Mouse (Mus musculus): ENCODE measurements at regions not wholly inside any gene's neighbourhood (a gene's known extent, or its start where the extent isn't known, plus 50 kb on each side); places are given as distances from the start of the nearest gene placed in this dataset.

DNA sequence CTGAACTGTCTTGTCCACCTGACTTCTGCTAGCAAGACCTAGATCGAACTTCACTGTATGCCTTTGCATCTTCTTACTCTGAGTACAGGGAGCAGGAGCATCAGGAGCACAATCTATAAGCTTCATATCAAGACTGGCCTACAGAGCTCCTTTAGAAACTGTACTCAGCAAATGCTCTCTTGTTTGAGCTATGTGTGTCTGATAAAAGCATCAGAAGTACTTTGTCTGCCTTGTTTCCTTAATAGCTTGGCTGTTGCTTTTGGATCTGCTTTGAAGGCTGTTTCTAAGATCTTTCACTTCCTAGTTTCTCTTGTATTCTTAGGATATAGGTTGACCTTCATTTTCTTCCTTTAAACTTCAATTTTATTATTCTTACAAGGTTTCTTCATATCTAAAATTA lies 175.3 kb upstream of the Cypt12 start:
- DNase-seq (ENCODE audit: low spot score in 2 of 2) = no peak

DNA sequence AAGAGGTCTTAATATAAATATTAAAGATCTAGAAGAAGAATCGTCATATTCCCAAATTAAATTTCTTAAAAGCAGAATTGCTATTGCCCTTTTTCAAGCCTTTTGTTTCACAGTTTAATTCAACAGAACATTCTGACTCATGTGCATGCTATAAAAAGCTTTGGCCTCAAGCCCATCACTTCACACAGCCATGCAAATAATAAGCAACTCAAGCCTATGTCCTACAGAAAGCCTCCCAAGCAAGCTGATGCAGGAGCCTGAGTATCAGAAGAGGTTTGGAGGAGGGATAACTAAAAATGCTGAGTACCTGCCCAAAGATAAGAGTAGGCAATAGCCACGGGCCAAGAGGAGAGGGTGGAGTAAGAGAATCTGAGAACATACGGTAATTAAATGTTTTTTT lies 169.1 kb upstream of the Cypt12 start:
- no peak for DNase-seq (ENCODE audit: low spot score in 2 of 2)

DNA sequence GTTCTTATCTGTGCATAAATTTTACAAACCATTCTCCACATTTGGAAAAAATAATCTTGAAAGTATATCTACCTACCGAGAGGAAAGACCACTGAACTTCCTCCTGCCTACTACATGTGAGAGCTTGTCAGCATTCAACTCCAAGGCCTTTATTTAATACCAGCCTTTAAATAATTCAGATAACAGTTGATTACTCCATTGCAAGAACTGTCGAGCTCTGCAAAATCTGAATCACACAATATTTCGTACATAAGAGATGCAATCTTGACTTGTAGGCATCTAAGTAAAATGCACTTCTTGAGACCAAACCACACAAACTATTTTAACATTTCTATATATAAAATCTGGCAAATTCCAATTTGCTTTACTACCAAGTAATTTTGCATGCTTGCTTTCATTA lies 164.1 kb upstream of the Cypt12 start:
- DNase-seq (ENCODE audit: low spot score in 2 of 2) = no peak

GRCm38 (mm10) chr3:17784587-17784986 lies 163.6 kb upstream of the Cypt12 start:
- no peak for DNase-seq (ENCODE audit: low spot score in 2 of 2)

DNA sequence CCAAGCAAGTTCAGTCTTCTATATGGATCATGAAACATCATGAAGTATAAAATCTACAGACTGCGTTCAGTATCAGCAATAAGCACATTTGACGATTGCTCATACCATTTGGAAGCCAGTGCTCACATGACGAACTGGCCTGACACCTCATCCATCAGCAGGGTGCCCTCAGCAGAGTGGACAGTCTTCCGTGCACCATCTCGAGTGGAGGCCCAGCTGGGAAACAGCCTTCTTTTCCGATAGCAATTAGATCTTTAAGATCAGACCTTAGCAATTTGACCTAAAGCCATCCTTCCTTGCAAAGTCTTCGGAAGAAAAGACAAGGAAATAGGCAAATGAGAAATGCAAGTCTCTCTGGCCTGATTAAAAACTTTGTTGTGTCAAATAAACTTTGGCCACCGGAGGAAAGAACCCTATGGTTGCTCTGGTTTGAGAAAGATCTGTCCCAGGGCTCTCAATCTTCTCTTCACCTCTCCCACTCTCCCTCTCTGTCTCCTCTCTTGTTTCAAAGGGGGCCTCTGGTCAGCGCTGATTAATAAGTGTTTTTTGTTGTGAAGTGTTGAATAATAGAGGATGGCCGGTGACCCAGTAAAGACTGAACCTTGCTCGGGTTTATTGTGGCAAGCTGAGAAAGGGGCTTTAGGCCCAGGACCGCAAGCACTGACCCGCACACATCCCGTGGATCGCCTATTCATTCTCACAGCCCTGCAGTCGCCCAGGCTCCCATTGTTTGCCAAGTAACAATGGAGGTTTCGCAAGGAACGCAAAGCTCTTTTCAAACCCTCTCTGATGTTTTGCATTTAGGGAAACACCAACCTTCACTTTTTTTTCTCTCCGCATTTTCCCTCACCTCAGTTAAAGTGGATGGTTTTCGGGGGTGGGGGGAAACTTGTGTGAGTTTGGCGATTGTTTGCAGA lies 162.8 kb upstream of the Cypt12 start:
- no peak for DNase-seq (ENCODE audit: low spot score in 2 of 2)

- peak in 1 of 2 experiments; percentile 2 for DNase-seq (ENCODE audit: low spot score in 2 of 2)
Measured at GRCm38 (mm10) chr3:17786023-17786720, 162.0 kb upstream of the Cypt12 start.

DNA sequence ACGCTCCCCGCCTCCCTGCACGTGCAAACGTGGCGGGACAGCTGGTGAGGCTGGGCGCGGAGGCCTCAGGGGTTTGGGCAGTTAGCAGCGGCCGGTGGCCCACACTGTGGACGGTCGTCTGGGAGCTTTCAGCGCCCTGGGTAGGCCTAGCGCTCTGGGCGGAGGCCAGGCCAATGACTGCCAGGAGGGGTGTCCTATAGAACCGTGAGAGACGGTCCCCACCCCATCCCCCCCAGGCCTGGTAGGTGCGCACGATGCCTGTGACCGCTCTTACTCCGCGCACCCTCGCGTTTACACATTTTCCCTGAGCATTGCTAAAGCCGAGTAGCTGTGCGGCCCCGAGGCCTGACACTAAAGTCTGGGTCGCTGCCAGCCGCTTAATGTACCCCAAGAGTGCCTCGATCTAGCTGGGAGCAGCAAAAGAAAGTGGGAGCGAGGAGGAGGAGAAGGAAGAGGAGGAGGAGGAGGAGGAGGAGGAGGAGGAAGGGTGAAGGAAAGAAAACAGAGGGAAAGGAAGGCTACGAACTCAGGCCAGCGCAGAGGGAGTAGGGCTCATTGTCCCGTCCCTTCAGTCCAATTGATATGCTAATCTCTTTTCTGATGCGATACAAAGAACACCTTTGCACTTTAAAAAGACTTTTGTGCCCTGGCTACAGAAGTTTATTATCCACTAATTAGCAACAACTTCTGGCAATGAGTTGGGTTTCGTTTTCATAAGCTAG lies 161.3 kb upstream of the Cypt12 start:
- DNase-seq (ENCODE audit: low spot score in 2 of 2) = no peak

- no peak for DNase-seq (ENCODE audit: low spot score in 2 of 2)
Measured at GRCm38 (mm10) chr3:17787443-17788333, 160.5 kb upstream of the Cypt12 start.

- no peak for DNase-seq (ENCODE audit: low spot score in 2 of 2)
Measured at GRCm38 (mm10) chr3:17788334-17788720, 159.9 kb upstream of the Cypt12 start.

DNA sequence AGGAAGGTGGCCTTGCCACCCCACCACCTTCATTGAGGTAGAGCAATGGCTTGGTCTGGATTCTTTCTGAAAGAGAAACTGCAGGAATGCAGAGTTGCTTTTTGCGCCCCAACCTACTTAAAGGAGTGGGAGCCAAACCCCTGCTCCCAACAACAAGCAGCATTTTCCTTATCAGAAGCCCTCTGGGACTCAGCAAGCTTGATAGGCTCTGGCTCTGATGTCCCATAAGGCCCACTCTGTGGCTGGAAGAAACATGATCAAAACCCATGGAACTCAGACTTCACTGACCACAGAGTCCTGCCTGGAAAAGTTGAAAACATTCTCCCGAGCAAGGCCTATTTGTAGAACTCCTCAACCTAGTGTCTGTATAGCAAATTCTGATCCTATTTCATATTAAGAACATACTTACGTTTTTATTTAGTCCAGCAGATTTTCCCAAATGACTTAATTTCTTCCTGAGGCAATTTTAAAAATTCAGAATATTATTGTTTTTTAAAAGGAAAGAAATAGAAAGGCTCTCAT lies 159.4 kb upstream of the Cypt12 start:
- DNase-seq (ENCODE audit: low spot score in 2 of 2) = no peak

DNA sequence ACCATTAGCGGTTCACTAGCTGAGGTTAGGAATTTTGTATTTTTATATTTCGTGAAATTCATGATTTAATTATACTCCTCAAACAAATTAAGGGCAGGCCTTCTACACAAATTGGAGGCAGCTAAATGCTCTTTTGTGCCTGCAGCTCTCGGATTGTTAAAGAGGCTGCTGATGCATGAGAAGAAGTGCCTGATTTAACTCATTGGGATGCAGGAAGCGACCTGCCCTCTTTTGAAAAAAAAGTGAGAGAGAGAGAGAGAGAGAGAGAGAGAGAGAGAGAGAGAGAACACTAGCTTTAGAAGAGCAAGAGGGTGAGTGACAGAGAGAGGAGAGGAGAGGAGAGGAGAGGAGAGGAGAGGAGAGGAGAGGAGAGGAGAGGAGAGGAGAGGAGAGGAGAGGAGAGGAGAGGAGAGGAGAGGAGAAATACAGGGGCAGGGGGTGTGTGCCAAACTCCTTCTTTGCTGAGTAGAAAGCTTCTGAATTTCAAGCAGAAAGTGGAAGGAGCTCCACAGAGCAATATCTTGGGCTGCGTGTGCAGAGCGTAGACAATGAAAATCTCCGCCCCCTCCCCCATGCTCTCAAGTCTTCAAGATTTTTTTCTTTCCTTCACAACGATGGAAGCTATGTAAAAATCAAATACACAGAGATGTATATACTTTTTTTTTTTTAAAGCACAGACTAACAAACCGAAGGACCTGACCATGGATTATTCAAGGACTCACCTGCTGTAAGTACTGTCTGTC lies 158.6 kb upstream of the Cypt12 start:
- no peak for DNase-seq (ENCODE audit: low spot score in 2 of 2)

DNA sequence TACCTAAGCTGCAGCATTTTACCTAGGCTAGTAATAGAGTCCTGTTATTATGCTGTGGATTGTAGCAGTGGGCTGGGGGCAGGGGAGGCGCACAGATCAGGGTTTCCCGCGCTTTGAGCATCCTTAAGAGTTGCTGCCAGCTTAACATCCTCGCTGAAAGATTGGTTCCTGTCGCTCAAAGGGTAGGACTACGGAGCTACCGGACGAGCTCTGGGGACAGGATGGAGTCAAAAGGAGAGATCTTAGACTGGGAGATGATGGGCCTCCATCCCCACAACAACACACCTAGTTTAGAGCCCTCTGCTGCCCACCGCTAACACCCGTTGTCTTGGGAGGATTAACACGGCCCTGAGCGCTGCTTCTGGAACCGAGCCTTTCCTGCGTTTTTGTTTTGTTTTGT lies 157.9 kb upstream of the Cypt12 start:
- DNase-seq (ENCODE audit: low spot score in 2 of 2) = no peak

- DNase-seq (ENCODE audit: low spot score in 2 of 2) = no peak
Measured at GRCm38 (mm10) chr3:17790816-17791215, 157.4 kb upstream of the Cypt12 start.

DNA sequence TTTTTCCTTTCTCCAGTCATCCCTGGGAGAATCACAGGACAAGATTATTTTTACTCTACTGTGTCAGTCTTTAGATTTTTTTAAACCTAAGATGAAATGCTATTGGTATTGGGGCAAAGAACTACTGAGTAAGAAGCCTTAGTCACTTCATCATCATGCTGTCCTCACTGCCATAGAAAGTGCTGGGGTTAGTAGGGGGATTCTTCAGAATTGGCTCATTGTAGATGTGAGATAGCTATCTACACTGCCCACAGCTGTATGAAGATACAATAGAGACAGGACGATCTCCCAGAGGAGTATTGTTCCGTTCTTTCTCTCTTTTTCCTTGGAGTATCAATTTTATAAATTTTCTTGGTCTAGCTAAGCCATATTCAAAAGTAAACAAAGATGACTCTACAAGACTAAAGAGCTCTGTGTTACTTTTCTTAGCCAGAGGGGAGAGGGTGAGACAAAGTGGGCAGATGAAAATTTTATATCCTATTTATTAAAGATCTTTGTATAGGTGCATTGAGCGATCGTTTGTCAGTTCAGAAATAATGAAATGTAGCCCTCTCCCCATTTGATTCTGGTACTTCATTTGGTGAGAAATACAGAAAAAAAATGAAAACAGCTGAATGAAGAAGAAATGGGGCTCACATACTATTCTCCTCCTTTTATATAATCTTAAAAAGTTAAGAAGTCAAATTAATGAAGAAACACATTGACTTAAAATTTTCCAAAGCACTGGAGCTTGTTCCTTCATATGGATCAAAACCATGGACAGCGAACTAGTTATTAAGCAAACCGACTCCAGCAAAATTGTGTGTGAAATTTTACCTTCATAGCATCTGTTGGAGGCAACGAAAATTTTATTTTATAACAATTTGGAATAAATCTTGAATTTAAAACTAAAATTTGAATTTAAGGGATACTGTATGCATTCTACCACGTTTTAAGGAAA lies 156.6 kb upstream of the Cypt12 start:
- DNase-seq (ENCODE audit: low spot score in 2 of 2) = no peak

DNA sequence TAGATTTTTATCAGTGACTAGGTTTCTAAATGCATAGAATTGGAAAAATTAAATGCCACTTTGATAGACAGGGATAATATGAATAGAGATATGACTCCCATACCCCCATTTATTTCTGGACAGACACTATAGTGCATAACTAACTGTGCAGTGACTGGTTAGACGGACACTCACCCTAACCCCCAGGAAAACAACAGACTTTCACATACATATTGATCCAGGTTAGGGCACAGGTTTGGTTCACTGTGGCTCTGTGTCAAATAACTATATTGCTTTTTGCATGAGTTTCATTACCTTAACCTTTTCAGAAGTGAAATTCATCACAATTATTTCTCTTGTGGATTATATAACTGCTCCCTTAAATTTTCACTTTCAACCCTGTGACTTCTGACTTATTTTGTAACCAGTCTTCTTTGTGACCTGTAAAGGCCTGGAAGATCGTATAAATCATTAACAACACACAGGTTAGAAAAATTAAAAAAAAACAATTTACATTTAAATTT lies 155.6 kb upstream of the Cypt12 start:
- DNase-seq (ENCODE audit: low spot score in 2 of 2) = no peak

DNA sequence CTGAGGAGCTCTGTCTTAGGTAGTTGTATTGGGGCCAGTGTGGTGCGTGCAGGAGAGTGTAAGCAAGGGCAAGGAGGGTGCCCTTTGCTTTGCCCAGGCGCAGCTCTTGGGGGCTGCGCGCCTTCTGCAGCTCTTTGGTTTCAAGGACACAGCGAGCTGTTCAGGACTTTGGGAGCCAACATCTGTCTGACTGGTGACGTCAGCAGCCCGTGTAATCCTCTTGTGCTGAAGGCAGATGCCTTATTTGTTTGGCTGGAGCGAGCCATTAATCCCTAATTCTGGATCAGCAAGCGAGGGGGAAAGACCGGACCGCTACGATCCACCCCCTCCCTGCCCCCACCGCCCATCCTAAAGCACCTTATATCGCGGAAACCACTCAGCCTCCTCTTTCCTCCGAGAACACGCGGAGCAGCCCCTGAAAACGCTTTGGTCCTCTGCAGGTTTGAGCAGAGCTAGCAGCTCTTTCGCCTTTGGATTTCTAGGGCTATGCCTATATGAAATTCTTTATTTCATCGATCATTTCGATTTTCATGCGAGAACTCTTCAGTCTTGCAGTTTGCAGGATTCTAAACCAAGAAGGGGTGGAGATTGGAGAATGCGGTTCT lies 154.5 kb upstream of the Cypt12 start:
- no peak for DNase-seq (ENCODE audit: low spot score in 2 of 2)

GRCm38 (mm10) chr3:17794251-17795061 lies 153.8 kb upstream of the Cypt12 start:
- no peak for DNase-seq (ENCODE audit: low spot score in 2 of 2)
